Mouse (Mus musculus): Measurements from ENCODE around the gene Fam162b.

- TF ChIP-seq CTCF (IDR thresholded peaks at IDR 0.05; ENCODE audit: borderline replicate concordance, insufficient read depth, low read length), result no peak
- TF ChIP-seq POLR2A (IDR thresholded peaks at IDR 0.05; ENCODE audit: low read depth, low read length), result no peak
Observed at GRCm38 (mm10) chr10:51618538-51618937, 28.2 kb upstream of the Fam162b start.

Measured in embryonic fibroblast, embryonic 13.5 days (primary cell).